Mouse (Mus musculus) right cerebral cortex, adult 18-20 months (tissue): ENCODE results near the gene Il12a.
"Not testable (repeated sequence)": the region's sequence is repeated elsewhere in the genome, so short reads cannot be mapped to it uniquely, and the experiment has no call there.

ENCODE experiments used
- DNase-seq: peaks from one replicate; pipeline ENCODE4 v3.0.0; 2022; ENCODE audit warnings: mixed read lengths

The Il12a gene

GRCm38 (mm10) chr3:68743472-68743732 lies 53.0 kb downstream of the Il12a start:
- no peak for DNase-seq

- DNase-seq: no peak
Observed at GRCm38 (mm10) chr3:68744162-68744561, 53.7 kb downstream of the Il12a start.

- DNase-seq: no peak
Observed at GRCm38 (mm10) chr3:68745033-68745432, 54.6 kb downstream of the Il12a start.

GRCm38 (mm10) chr3:68746282-68746681 lies 55.8 kb downstream of the Il12a start:
- DNase-seq: not testable (repeated sequence)
